In genomic region chr19:60120917-60121316, GRCm38 (mm10) we compare ENCODE assay signal across 25 mouse cellular contexts.
"Had no signal": no experiment of that assay in that cellular context is flagged by ENCODE, and none has a peak within 500 bp of the region (broad histone marks: within the 10 kb centered on the region; RNA-seq: fewer than 3 reads in every experiment).

No protein-coding gene starts in this region.

- H3K4me1 ChIP-seq: heart, embryonic 13.5 days; heart, embryonic 15.5 days; hindbrain, embryonic 13.5 days; hindbrain, embryonic 15.5 days; liver, embryonic 12.5 days had no signal

- H3K36me3 ChIP-seq: heart, embryonic 13.5 days; heart, embryonic 15.5 days; hindbrain, embryonic 13.5 days; hindbrain, embryonic 15.5 days; kidney, embryonic 15.5 days; limb, embryonic 13.5 days; limb, embryonic 15.5 days; liver, embryonic 12.5 days had no signal

- ATAC-seq: hindbrain, postnatal 0 days; intestine, embryonic 16.5 days; liver, embryonic 12.5 days had no signal

- H3K27ac ChIP-seq: heart, adult 2 months; heart, embryonic 13.5 days; heart, embryonic 15.5 days; hindbrain, embryonic 13.5 days; hindbrain, embryonic 15.5 days; hindbrain, postnatal 0 days; kidney, embryonic 15.5 days; kidney, postnatal 0 days; limb, embryonic 13.5 days; limb, embryonic 15.5 days; liver, embryonic 12.5 days; liver, embryonic 14.5 days had no signal

- H3K27me3 ChIP-seq: heart, embryonic 13.5 days; heart, embryonic 15.5 days; hindbrain, embryonic 13.5 days; hindbrain, embryonic 15.5 days; kidney, embryonic 15.5 days; limb, embryonic 13.5 days; limb, embryonic 15.5 days; liver, embryonic 12.5 days had no signal

- H3K9ac ChIP-seq: heart, embryonic 13.5 days; heart, embryonic 15.5 days; hindbrain, embryonic 13.5 days; hindbrain, embryonic 15.5 days; kidney, embryonic 15.5 days; limb, embryonic 13.5 days; limb, embryonic 15.5 days; liver, embryonic 12.5 days; liver, embryonic 14.5 days had no signal

- H3K4me2 ChIP-seq: heart, embryonic 11.5 days; heart, embryonic 13.5 days; heart, embryonic 15.5 days; hindbrain, embryonic 13.5 days; hindbrain, embryonic 15.5 days; kidney, embryonic 15.5 days; limb, embryonic 13.5 days; limb, embryonic 15.5 days; liver, embryonic 12.5 days had no signal

- H3K9me3 ChIP-seq: heart, embryonic 13.5 days; heart, embryonic 15.5 days; hindbrain, embryonic 13.5 days; hindbrain, embryonic 15.5 days; kidney, embryonic 15.5 days; limb, embryonic 13.5 days; limb, embryonic 15.5 days; liver, embryonic 12.5 days had no signal

- DNase-seq: gastrocnemius, postnatal 10 days; gastrocnemius, postnatal 25 days; heart, adult 2 months; heart, postnatal 14 days; heart, postnatal 36 days; kidney, adult 11 months; kidney, adult 2 months; kidney, adult 9 months; kidney, postnatal 36 days; layer of hippocampus, adult 9-11 months; left cerebral cortex, postnatal 4 days; lung, adult 18-20 months had no signal

- H3K4me3 ChIP-seq: heart, adult 2 months; heart, embryonic 13.5 days; heart, embryonic 15.5 days; hindbrain, embryonic 13.5 days; hindbrain, embryonic 15.5 days; kidney, embryonic 15.5 days; limb, embryonic 13.5 days; limb, embryonic 15.5 days; liver, embryonic 12.5 days had no signal
